Mouse (Mus musculus) liver, postnatal 0 days (tissue): ENCODE results near the gene Vmn2r112. TPM values are rescaled to one million over a fixed set of nuclear protein-coding genes. Genes with fewer than 3 reads are reported as not detected.
"Not testable (repeated sequence)": the region's sequence is repeated elsewhere in the genome, so short reads cannot be mapped to it uniquely, and the experiment has no call there.

ENCODE experiments used
- ATAC-seq: fragments of 200-750 bp; cut with Nextera tagmentation; 2 replicates; pipeline ENCODE4 v1.8.0; 2017; ENCODE audit warnings: mild to moderate bottlenecking, moderate library complexity
- DNase-seq: peaks from one replicate; pipeline ENCODE4 v3.0.0-alpha.2; 2016
- H3K27ac ChIP-seq: fragments of 300-500 bp; sonication (generic); 2 replicates; pipeline ENCODE4 v1.5.1; 2014; ENCODE audit warnings: antibody characterized with exemption, moderate library complexity, mild to moderate bottlenecking, low read depth
- H3K27me3 ChIP-seq: fragments of 300-500 bp; sonication (generic); 2 replicates; pipeline ENCODE4 v1.6.1; 2014; ENCODE audit warnings: low read length, control low read depth, mixed read lengths; ENCODE audit not compliant: insufficient read depth
- H3K36me3 ChIP-seq: fragments of 300-500 bp; sonication (generic); replicated peaks from 2 replicates; pipeline ENCODE4 v1.6.1; 2014; ENCODE audit warnings: mild to moderate bottlenecking, control low read depth, low read length, moderate library complexity, mixed read lengths; ENCODE audit not compliant: insufficient read depth
- H3K4me1 ChIP-seq: fragments of 300-500 bp; sonication (generic); 2 replicates; pipeline ENCODE4 v1.6.1; 2014; ENCODE audit warnings: antibody characterized with exemption, mild to moderate bottlenecking, control low read depth; ENCODE audit not compliant: insufficient read depth
- H3K4me2 ChIP-seq: fragments of 300-500 bp; sonication (generic); 2 replicates; pipeline ENCODE4 v1.6.1; 2014; ENCODE audit warnings: low read depth, mild to moderate bottlenecking, low read length, moderate library complexity, mixed read lengths
- H3K4me3 ChIP-seq: fragments of 300-500 bp; sonication (generic); 2 replicates; pipeline ENCODE4 v1.5.1; 2014; ENCODE audit warnings: low read depth, low read length
- H3K9ac ChIP-seq: fragments of 300-500 bp; sonication (generic); replicated peaks from 2 replicates; pipeline ENCODE4 v1.6.1; 2014; ENCODE audit warnings: mild to moderate bottlenecking, moderate library complexity
- H3K9me3 ChIP-seq: fragments of 300-500 bp; sonication (generic); 2 replicates; pipeline ENCODE4 v1.6.1; 2016; ENCODE audit warnings: mild to moderate bottlenecking, control low read depth, low read length, mixed read lengths
- CTCF ChIP-seq: sonication (generic); IDR thresholded peaks from 2 replicates; pipeline ENCODE4 v1.5.1; 2016; ENCODE audit warnings: antibody characterized with exemption, low read depth
- EP300 ChIP-seq: IDR thresholded peaks from 2 replicates; pipeline ENCODE4 v1.6.1; 2016; ENCODE audit warnings: antibody characterized with exemption, low read depth, mild to moderate bottlenecking
- whole genome bisulfite sequencing: fragments of 180-500 bp; shearing (Covaris S2); extraction: QIAGEN DNeasy Blood & Tissue Kit; methylation state at CpG from one replicate; pipeline ENCODE4 v1.1.7; 2014; ENCODE audit not compliant: insufficient replicate concordance; 5-methylcytosine and 5-hydroxymethylcytosine counted together
- polyA plus RNA-seq: library from polyadenylated mRNA; unstranded; fragments of >200 nt; fragmentation: Nextera tagmentation; extraction: Ambion mirVana; gene quantifications from 2 replicates; pipeline ENCODE4 v1.2.1, GENCODE M21; 2015

Vmn2r112 gene
- not detected in 2 replicates for polyA plus RNA-seq

DNA sequence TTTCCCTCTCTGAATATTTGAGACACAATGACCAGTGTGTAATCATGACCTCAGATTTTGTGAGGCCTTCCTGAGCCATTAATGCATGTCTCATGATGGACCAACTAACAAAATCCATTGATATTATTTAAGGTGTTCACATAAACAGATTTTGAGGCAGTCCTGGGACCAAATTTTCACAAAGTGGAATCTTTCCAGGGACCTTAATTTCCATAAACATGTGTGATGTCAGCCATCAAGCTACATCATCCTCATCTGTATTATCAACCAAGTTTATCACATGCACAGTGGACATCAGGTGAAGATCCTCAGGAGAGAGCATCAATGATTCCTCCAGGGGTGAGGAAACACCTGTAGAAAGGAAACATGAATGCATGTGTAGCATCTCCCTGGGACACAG is at the start of gene Vmn2r112:
Vmn2r112 (plus strand) TSS at position 301 of the 400 bp plus-strand sequence.
- not testable (repeated sequence) for H3K27me3 ChIP-seq, DNase-seq, ATAC-seq, H3K4me3 ChIP-seq, H3K9ac ChIP-seq, H3K9me3 ChIP-seq, H3K27ac ChIP-seq, H3K4me1 ChIP-seq, H3K36me3 ChIP-seq, H3K4me2 ChIP-seq

GRCm38 (mm10) chr17:22573382-22573781 is 27.4 kb upstream of the Vmn2r112 start, which contains the start of gene Vmn2r111:
TSS of gene Vmn2r111 (minus strand) at chr17:22573482.
- not testable (repeated sequence) for H3K27ac ChIP-seq, ATAC-seq, H3K9ac ChIP-seq, H3K4me3 ChIP-seq, H3K4me2 ChIP-seq, DNase-seq, H3K36me3 ChIP-seq, H3K27me3 ChIP-seq, H3K9me3 ChIP-seq, H3K4me1 ChIP-seq
- WGBS = 52% methylated on average over 1 of the region's 1 CpGs

GRCm38 (mm10) chr17:22630646-22631045 is 29.9 kb downstream of the Vmn2r112 start:
- no peak overlapping the region for H3K4me3 ChIP-seq
- ATAC-seq (no peak), DNase-seq (no peak)
- 63% methylated on average over 1 of the region's 1 CpGs for WGBS
- H3K9ac ChIP-seq = no peak overlapping the region
- H3K27ac ChIP-seq = no peak overlapping the region
- no peaks in the 10 kb centered on the region; the same call in 1 of the 2 replicates for H3K9me3 ChIP-seq
- no peaks in the 10 kb centered on the region for H3K27me3 ChIP-seq
- no peaks in the 10 kb centered on the region for H3K4me1 ChIP-seq
- no peak overlapping the region for H3K4me2 ChIP-seq
- TF ChIP-seq EP300 (no peak), CTCF (no peak)
- no peaks in the 10 kb centered on the region for H3K36me3 ChIP-seq

Other genes with a start within 250 kb of the Vmn2r112 start
- 4.2 and 4.7 TPM in 2 replicates for gene Zfp944, start 239.6 kb upstream of the Vmn2r112 start, polyA plus RNA-seq
- 3.5 and 3.7 TPM in 2 replicates for gene Zfp758, start 239.5 kb upstream of the Vmn2r112 start, polyA plus RNA-seq
- 2.9 and 3.2 TPM in 2 replicates for gene Zfp946, start 176.7 kb upstream of the Vmn2r112 start, polyA plus RNA-seq
- not detected in 2 replicates for gene Vmn2r111, start 27.5 kb upstream of the Vmn2r112 start, polyA plus RNA-seq